Mouse (Mus musculus) testis, adult 2 months (tissue): ENCODE results near the gene Syngr2.

Source experiments
- CTCF ChIP-seq: fragments of 200-500 bp; IDR thresholded peaks from 2 replicates; pipeline ENCODE4 v1.5.1; 2012; ENCODE audit warnings: low read depth, mild to moderate bottlenecking, inconsistent platforms, low read length, moderate library complexity; ENCODE audit not compliant: control insufficient read depth, insufficient read depth, insufficient replicate concordance
- POLR2A ChIP-seq: fragments of 200-500 bp; IDR thresholded peaks from 2 replicates; pipeline ENCODE4 v1.6.1; 2012; ENCODE audit warnings: low read depth, mild to moderate bottlenecking, inconsistent platforms, low read length, moderate library complexity; ENCODE audit not compliant: control insufficient read depth

- TF ChIP-seq POLR2A (no peak), CTCF (no peak)
These were observed 17.4 kb downstream of the Syngr2 start for GRCm38 (mm10) chr11:117826916-117827315.
